Mouse (Mus musculus): ENCODE results near the gene Fam155a. TPM values are rescaled to one million over a fixed set of nuclear protein-coding genes. Genes with fewer than 3 reads are reported as not detected.
A peak's percentile ranks its signal among the peaks of the same experiment; 100 is the strongest.
"Not testable (repeated sequence)": the region's sequence is repeated elsewhere in the genome, so short reads cannot be mapped to it uniquely, and the experiment has no call there.

Gene Fam155a
- total RNA-seq, 1 experiment from 2014 or later = not detected

- no peak for ATAC-seq (replicated peaks; ENCODE audit: low read depth, poor library complexity, severe bottlenecking)
Measured at GRCm38 (mm10) chr8:9418856-9419800, 351.8 kb downstream of the Fam155a start.

DNA sequence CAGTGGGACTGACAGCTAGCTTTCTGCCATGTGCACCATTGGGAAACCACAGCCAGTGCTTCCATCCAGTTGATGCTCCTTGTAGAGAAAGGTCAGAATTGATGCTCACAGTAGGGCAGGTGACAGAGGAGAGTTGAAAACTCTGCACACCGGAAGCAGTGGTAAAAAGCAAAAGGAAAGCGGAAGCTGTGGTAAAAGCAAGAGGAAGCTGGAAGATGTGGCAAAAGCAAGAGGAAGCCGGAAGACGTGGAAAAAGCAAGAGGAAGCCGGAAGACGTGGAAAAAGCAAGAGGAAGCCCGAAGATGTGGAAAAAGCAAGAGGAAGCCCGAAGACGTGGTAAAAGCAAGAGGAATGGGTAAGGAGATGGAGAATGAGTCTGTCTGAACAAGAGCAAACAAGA lies 354.8 kb downstream of the Fam155a start:
- no peak for ATAC-seq (replicated peaks; ENCODE audit: low read depth, poor library complexity, severe bottlenecking)

DNA sequence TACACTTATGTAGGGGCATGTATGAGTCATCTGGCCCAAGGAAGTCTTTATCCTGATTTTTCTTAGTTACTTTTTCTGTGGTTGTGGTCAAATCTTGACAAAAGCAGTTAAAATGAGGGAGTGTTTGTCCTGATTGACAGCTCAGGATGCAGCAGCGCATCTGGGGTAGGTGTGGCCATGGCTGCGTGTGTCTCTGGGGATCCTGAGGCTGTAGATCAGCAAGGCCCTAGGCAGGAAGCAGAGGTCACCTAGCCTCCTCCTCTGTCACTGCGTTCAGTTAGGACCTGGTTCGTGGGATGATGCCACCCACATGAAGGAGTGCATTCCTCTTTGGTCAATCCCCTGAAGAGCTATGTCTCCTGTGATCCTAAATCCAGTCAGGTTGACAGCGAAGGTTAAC lies 362.5 kb downstream of the Fam155a start:
- ATAC-seq (replicated peaks; ENCODE audit: low read depth, poor library complexity, severe bottlenecking) = peak; percentile 53; the same call in 1 of the 2 replicates

DNA sequence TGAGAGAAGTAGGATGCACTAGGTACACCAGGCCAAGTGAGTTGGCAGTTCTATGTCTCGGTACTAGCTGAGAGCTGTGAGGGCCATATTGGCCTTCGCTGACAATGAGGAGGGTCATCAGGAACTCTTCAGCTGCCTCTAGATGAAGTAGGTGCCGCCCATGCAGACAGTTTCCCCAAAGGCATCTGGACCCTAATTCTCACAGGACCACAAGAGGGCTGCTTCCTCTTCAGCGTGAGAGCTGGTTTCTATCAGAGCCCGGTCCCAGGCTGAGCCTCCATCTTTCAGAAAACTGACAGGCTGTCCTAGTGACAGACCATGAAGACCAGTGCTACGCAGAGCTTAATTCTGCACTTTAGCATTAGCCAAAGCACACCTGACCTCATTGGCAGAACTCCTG lies 364.8 kb downstream of the Fam155a start:
- peak; percentile 55; the same call in 1 of the 2 replicates for ATAC-seq (replicated peaks; ENCODE audit: low read depth, poor library complexity, severe bottlenecking)

- ATAC-seq (replicated peaks; ENCODE audit: low read depth, poor library complexity, severe bottlenecking) = no peak; the same call in 1 of the 2 replicates
Measured at GRCm38 (mm10) chr8:9404651-9405050, 366.3 kb downstream of the Fam155a start.

DNA sequence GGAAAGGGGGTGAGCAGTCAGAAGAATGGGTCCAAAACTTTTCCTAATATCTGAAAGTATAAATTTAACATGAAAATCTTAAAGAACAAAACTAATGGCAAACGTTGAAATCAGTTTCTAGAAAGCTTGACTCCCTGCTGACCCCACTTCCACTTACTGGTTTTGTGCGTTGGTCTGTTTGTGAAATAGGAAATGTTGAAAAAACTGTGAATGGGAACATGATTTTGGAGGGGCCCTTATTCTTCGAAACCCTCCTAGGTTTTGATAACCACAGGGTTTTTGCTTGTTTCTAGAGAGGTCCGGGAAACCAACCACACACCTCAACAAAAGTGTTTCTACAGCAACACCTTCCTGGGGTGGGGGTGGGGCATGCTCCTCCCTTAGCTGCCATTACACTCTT lies 368.6 kb downstream of the Fam155a start:
- peak; percentile 50 for ATAC-seq (replicated peaks; ENCODE audit: low read depth, poor library complexity, severe bottlenecking)

DNA sequence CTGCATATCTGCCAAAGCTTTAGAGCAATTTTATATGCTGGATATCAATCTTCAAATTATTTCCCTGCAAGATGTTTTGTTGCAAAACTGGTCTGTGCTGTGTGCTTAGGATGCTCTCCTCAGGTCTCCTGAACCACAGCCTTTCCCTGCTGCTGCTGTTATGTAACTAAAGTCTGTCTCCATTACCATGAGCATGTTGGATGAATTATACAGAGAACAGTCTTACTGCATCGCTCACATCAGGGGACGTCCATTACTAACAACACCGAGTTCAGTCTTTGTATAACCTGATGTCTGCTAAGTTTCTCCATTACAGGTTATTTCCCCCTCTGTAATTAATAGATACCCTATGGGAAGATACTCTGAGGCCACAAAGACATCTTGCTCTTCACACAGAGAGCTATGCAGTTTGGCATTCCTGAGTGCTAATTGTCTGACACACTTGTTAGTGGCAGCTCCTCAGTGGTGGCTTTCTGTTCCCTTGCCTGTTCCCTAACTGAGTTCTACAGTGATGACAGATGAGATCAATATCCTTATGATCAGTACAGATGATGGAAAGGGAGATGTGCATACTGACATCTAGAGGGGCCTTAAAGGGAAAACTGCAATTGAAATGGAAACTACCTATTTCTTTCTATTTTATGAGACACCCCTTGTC lies 372.2 kb downstream of the Fam155a start:
- no peak for ATAC-seq (replicated peaks; ENCODE audit: low read depth, poor library complexity, severe bottlenecking)

GRCm38 (mm10) chr8:9398040-9398439 lies 372.9 kb downstream of the Fam155a start:
- ATAC-seq (replicated peaks; ENCODE audit: low read depth, poor library complexity, severe bottlenecking) = no peak

- no peak for ATAC-seq (replicated peaks; ENCODE audit: low read depth, poor library complexity, severe bottlenecking)
Measured at GRCm38 (mm10) chr8:9394670-9395069, 376.3 kb downstream of the Fam155a start.

DNA sequence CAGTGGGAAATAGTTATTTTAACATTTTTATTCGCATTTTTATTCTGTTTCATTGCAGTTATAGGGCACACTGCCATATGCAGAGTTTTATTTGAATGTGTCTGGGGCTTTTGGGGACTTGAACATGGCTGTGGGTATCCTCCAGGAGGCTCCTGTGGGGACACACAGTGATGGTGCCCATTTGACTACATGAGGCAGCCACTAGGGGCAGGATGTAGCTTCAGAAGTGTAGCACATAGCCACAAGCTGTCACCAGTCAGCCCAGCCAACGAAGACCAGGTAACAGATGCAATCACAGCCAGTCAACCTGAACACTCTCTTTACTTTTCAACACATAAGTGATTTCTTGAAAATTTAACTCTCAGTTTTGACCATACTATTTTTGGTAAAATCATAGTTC lies 377.7 kb downstream of the Fam155a start:
- no peak for ATAC-seq (replicated peaks; ENCODE audit: low read depth, poor library complexity, severe bottlenecking)

GRCm38 (mm10) chr8:9390229-9390628 lies 380.7 kb downstream of the Fam155a start:
- ATAC-seq (replicated peaks; ENCODE audit: low read depth, poor library complexity, severe bottlenecking) = not testable (repeated sequence)

DNA sequence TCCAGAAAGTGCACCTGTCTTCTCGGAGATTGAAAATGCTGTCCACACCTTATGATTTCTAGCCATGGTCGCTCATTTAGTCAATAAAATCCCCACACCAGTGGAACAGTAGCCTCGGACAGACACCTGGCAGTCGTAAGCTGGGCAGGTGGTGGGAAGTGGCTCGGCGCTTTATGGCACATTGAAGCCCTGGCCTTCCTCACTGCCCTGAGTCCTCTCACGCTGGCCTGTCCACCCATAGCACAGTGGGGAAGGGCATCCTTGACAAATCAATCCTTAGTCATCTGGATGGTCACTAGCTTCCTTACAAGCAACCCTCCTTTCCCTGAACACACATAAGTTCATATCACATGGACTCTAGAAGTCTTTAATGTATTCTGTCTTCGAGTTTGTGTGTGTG lies 401.8 kb downstream of the Fam155a start:
- ATAC-seq (replicated peaks; ENCODE audit: low read depth, poor library complexity, severe bottlenecking) = no peak

DNA sequence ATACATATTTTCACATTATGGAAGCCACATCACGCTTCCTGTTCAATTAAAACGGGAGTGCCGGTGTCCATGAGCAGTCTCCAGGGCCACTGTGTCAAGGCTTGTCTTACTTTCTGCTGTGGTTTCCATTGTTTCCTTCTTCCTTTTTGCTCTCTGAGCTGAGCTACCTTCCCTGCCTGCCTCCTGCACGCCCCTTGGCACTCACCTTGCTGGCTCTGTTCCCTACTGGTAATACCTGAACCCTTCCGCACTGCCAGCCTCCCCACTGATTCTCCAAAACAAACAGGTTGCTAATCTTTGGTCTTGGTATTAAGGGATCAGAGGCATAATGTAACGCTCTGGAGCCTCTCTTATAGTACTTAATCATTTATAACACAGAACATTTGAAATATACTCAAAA lies 403.2 kb downstream of the Fam155a start:
- ATAC-seq (replicated peaks; ENCODE audit: low read depth, poor library complexity, severe bottlenecking) = no peak

GRCm38 (mm10) chr8:9365381-9365780 lies 405.6 kb downstream of the Fam155a start:
- no peak for ATAC-seq (replicated peaks; ENCODE audit: low read depth, poor library complexity, severe bottlenecking)

- ATAC-seq (replicated peaks; ENCODE audit: low read depth, poor library complexity, severe bottlenecking) = peak; percentile 88
Measured at GRCm38 (mm10) chr8:9348523-9349135, 422.3 kb downstream of the Fam155a start.

DNA sequence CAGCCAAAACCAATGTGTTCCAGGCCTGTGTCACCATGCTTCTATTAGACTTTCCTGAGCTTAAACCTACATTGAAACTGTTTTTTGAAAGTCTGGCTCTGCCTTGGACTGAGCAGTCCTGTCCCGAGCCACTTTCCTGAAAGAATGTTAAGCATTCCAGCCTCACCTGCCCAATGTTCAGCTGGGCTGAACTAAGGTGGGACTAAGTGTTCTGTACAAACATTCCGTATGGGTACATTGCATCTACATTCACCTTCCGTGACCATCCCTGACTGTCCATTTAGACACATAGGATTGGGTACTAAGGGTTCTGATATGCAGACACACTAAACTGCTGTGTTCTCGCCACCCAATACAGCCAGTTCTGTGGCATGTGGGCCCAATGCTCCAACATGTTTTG lies 423.8 kb downstream of the Fam155a start:
- ATAC-seq (replicated peaks; ENCODE audit: low read depth, poor library complexity, severe bottlenecking) = no peak

DNA sequence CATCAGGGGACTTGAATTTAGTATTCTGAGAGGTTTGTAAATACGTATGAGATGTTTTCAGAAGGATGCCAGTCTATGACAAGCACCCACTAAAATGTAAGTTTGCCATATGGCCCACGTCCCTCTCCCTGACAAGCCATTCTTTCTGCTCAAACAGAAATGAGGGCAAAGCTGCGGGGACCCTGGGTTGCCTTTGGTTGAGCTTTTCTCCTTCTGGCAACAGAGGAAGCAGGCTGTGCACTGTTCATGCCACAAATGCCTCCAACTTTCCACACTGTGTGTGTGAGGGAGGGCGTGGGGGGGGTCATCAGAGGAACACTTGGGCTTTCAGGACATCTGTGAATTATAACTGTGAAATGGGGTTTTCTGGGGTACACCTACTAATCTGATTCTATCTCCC lies 426.8 kb downstream of the Fam155a start:
- no peak for ATAC-seq (replicated peaks; ENCODE audit: low read depth, poor library complexity, severe bottlenecking)

GRCm38 (mm10) chr8:9342998-9343397 lies 428.0 kb downstream of the Fam155a start:
- ATAC-seq (replicated peaks; ENCODE audit: low read depth, poor library complexity, severe bottlenecking) = no peak

DNA sequence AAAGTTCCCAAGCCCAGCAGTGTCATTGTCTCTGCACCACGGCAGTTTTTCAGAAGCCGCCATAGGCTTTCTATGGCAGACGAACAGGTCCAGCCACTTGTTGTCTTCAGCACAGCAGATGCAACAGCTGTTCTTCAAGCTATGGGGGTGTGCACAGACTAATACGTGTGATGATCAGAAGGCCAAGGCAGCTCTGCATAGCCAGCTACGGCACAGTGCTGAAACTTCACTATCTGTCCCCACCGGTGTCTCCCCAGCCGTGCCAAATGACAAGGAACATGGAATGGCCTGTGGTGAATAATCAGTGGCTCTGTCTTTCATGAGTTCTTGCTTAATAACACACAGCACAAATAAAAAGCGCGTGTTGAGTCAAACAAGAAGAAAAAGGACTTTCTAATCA lies 428.4 kb downstream of the Fam155a start:
- no peak for ATAC-seq (replicated peaks; ENCODE audit: low read depth, poor library complexity, severe bottlenecking)

DNA sequence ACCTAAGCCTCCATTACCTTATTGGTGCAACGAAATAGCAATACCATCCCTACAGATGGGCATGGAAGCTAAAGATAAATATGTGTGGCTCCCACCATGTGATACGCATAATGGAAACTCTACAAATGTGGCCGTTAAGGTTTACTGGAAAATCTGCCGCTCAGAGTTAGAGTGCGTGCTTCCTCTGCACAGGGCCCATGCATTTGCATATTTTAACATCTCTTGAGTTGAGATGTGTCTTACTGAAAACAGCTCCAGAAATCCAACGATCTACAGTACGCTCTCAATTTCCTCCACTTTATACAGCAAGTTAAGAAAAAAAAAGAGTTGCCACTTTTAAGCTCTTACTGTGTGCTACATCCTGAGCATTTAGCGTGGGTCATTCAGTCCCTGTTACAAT lies 433.1 kb downstream of the Fam155a start:
- no peak for ATAC-seq (replicated peaks; ENCODE audit: low read depth, poor library complexity, severe bottlenecking)

DNA sequence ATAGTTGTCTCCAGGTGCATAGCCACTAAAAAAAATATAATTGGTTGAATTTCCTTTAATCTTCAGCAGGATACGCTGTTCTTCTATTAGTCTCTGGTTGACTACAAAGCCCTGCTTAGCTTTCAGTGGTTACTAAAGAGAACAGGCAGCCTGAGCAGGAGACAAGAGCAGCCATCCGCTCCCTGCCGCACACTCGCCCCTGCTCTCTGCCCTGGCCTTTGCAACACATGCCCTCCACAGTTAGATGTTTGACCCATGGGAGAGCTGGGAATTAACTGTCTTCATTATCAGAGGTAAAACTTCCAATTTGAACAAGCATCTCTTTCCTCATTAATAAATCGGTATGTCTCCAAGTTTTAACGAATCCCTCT lies 435.0 kb downstream of the Fam155a start:
- no peak for ATAC-seq (replicated peaks; ENCODE audit: low read depth, poor library complexity, severe bottlenecking)

Data from common myeloid progenitor, adult 5-6 weeks (primary cell).